Mouse (Mus musculus) left cerebral cortex, postnatal 25 days (tissue): Measurements from ENCODE around the gene Necab3. TPM values are rescaled to one million over a fixed set of nuclear protein-coding genes. Genes with fewer than 3 reads are reported as not detected.

Experiments
- DNase-seq, 2 experiments: peaks; one replicate each; pipeline ENCODE4 v3.0.0; 2022; ENCODE audit warnings: low spot score in 2 of 2, mixed read lengths in 1 of 2
- intact Hi-C: fragments of 180-260 bp; cut with DNase I; formaldehyde crosslinking; loops from one replicate; pipeline ENCODE4 v1.15.1; 2025
- total RNA-seq, 2 experiments: library from RNA; stranded (reverse); gene quantifications; 2 replicates each; pipeline ENCODE4 v1.2.3; 2021

Gene Necab3
- total RNA-seq, 2 experiments from 2014 or later = 82.5 to 88.7 TPM

DNA sequence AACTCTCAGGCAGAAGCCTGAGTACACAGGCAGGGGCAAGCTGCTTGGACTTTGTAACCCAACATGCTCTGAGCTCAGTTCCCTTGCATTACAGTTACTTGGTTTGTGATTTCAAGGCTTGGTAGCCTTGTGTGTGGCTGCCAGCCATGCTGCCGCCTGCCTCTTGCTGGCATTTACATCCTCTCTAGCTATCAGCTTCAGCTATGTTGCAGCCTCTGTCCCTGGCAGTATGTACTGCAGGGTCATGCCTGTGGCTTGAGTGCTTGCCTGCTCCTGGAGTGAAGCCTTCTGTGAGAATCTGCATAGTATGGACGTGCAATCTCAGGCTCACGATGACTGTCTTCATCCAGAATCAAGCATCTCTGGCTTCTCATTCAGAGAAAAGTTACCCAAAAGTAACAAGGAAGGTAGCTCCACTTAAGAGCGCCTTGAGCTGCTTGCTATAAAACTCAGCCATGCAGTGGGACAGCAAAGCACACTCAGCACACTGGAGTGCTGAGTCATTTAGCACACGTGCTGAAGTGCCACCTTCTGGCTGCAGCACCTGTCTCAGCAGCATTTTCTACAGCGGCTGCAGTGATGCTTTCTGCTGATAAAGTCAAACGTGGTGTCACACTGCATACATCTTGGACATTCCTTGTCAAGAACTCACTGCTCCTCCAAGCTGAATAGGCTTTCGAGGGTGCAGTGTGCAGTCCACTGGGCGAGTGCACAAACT is 51.0 kb downstream of the Necab3 start:
- peak; percentile 36 to 51 for DNase-seq
- intact Hi-C loops = loop anchor here (5.0 kb wide), 1 partner anchor 35 kb away; no protein-coding TSS in a partner anchor

DNA sequence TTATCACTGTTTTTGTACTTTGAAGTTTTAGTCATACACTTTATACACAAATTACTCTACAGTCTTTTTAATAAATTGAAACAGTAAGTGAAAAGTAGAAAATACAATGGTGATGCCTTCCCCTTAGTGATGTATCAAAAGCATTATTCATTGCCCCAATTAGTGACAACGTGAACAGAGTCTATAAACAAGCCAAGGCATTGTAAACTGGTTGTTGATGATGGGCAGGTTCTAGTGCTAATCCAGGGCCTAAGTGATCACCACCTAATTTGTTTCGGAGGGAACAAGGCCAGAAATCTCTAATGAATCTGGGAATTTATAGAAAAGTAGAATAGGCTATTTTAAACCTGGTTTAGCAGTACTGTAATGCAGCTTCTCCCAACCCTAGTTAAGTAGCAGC is 51.6 kb downstream of the Necab3 start:
- no peak for DNase-seq
- intact Hi-C loops = loop anchor here (5.0 kb wide), 1 partner anchor 35 kb away; no protein-coding TSS in a partner anchor

GRCm38 (mm10) chr2:154500758-154501157 is 57.9 kb downstream of the Necab3 start:
- DNase-seq = peak in 1 of 2 experiments; percentile 72

GRCm38 (mm10) chr2:154499717-154500247 is 58.9 kb downstream of the Necab3 start:
- DNase-seq = no peak
- intact Hi-C loops = no loop called here

More at GRCm38 (mm10) chr2:154500758-154501157, 57.9 kb downstream of the Necab3 start:
- intact Hi-C loops = no loop called here

DNA sequence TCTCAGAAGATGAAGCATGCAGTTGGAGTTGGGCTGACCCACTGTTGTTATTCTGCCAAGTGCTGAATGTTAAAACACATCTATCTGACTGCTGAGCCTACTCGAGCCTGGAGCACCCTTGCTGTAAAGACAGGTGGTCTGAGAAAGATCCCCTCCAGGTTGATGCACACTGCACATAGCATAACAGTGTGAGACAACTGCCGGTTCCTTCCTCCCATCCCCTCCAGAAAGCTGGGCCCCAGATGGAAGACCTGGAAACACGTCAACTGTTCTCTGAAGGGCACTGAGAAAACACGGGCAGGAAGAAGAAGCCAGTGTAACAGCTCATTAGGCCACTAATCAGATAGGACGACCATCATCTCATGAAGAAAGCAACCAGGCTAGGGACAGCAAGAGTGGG is 60.1 kb downstream of the Necab3 start:
- intact Hi-C loops = no loop called here
- no peak for DNase-seq

DNA sequence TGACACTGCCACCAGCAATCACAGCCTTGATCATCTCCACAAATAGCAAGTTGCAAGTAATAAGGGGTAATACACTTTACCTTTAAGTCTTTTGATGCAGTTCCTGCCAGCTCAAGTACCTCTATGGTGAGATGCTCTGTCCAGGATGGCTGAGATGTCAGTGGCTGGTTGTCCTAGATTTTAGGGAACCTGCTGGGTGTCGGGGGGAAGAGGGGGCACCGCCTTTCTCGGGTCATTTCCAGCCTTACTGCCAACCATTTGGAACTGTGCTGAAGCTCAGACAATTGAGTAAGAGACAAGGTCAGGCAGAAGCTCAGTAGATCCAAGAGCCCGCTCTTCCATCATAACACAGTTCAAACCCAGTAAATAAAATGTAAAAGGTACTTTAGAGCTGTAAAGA is 63.7 kb downstream of the Necab3 start:
- intact Hi-C loops = no loop called here
- no peak for DNase-seq

Other genes starting within 250 kb of the Necab3 start
- gene Cdk5rap1, start 185.9 kb downstream of the Necab3 start, total RNA-seq = 10 to 100 TPM; 11.4 to 17.4 TPM
- 10 to 100 TPM; 30.7 to 35.7 TPM for gene Snta1, start 150.8 kb downstream of the Necab3 start, total RNA-seq
- 10 to 100 TPM; 54.6 to 57.5 TPM for gene Cbfa2t2, start 122.4 kb downstream of the Necab3 start, total RNA-seq
- 1 to 10 TPM in 1 of 2 experiments, not detected in 1; 1.4 TPM for gene 1700003F12Rik, start 11.8 kb downstream of the Necab3 start, total RNA-seq
- gene Actl10, start 7.1 kb downstream of the Necab3 start, total RNA-seq = not detected
- 10 to 100 TPM in 1 of 2 experiments, 1 to 10 TPM in 1; 8.8 to 10.1 TPM for gene E2f1, start 11.0 kb upstream of the Necab3 start, total RNA-seq
- 10 to 100 TPM; 11.4 to 14.1 TPM for gene Pxmp4, start 44.8 kb upstream of the Necab3 start, total RNA-seq
- 10 to 100 TPM; 12.1 to 13.1 TPM for gene Zfp341, start 54.4 kb upstream of the Necab3 start, total RNA-seq
- gene 4930519P11Rik, start 54.5 kb upstream of the Necab3 start, total RNA-seq = not detected
- 100 to 1,000 TPM; 215 to 218 TPM for gene Chmp4b, start 92.8 kb upstream of the Necab3 start, total RNA-seq
- gene Gm14214, start 211.1 kb upstream of the Necab3 start, total RNA-seq = not detected
- gene Raly, start 232.2 kb upstream of the Necab3 start, total RNA-seq = 100 to 1,000 TPM in 1 of 2 experiments, 10 to 100 TPM in 1; 99.4 to 101 TPM
- not detected for gene a, start 232.5 kb upstream of the Necab3 start, total RNA-seq